Mouse (Mus musculus) limb, embryonic 15.5 days (tissue): Measurements from ENCODE around the gene Tmem41b. TPM values are rescaled to one million over a fixed set of nuclear protein-coding genes. Genes with fewer than 3 reads are reported as not detected.

Source experiments
- ATAC-seq: fragments of 200-750 bp; cut with Nextera tagmentation; 2 replicates; pipeline ENCODE4 v1.8.0; 2017; ENCODE audit warnings: low read depth, moderate TSS enrichment; ENCODE audit not compliant: insufficient number of reproducible peaks, low FRiP score, low TSS enrichment
- H3K27ac ChIP-seq: fragments of 300-500 bp; sonication (generic); 2 replicates; pipeline ENCODE4 v1.5.1; 2015; ENCODE audit warnings: moderate library complexity, mild to moderate bottlenecking, inconsistent platforms
- H3K27me3 ChIP-seq: fragments of 300-500 bp; sonication (generic); 2 replicates; pipeline ENCODE4 v1.6.1; 2015; ENCODE audit warnings: inconsistent platforms
- H3K36me3 ChIP-seq: fragments of 300-500 bp; sonication (generic); 2 replicates; pipeline ENCODE4 v1.6.1; 2015; ENCODE audit warnings: inconsistent platforms
- H3K4me1 ChIP-seq: fragments of 300-500 bp; sonication (generic); 2 replicates; pipeline ENCODE4 v1.6.1; 2015; ENCODE audit warnings: inconsistent platforms
- H3K4me2 ChIP-seq: fragments of 300-500 bp; sonication (generic); 2 replicates; pipeline ENCODE4 v1.6.1; 2015; ENCODE audit warnings: mild to moderate bottlenecking, inconsistent platforms
- H3K4me3 ChIP-seq: fragments of 300-500 bp; sonication (generic); 2 replicates; pipeline ENCODE4 v1.5.1; 2015; ENCODE audit warnings: mild to moderate bottlenecking, inconsistent platforms
- H3K9ac ChIP-seq: fragments of 300-500 bp; sonication (generic); 2 replicates; pipeline ENCODE4 v1.6.1; 2015; ENCODE audit warnings: inconsistent platforms
- H3K9me3 ChIP-seq: fragments of 300-500 bp; sonication (generic); 2 replicates; pipeline ENCODE4 v1.6.1; 2016; ENCODE audit warnings: inconsistent platforms
- WGBS: fragments of 180-500 bp; shearing (Covaris S2); methylation state at CpG from one replicate; pipeline ENCODE4 v1.1.7; 2015; 5-methylcytosine and 5-hydroxymethylcytosine counted together
- polyA plus RNA-seq: library from polyadenylated mRNA; unstranded; fragments of >200 nt; fragmentation: Nextera tagmentation; extraction: Ambion mirVana; gene quantifications from 2 replicates; pipeline ENCODE4 v1.2.1, GENCODE M21; 2015

The Tmem41b gene
- polyA plus RNA-seq, 1 experiment from 2014 or later: 71.6 TPM

GRCm38 (mm10) chr7:109975966-109976715 is 10.6 kb downstream of the Tmem41b start:
- ATAC-seq: no peak
- peaks cover 52% of the 10 kb centered on the region for H3K36me3 ChIP-seq

DNA sequence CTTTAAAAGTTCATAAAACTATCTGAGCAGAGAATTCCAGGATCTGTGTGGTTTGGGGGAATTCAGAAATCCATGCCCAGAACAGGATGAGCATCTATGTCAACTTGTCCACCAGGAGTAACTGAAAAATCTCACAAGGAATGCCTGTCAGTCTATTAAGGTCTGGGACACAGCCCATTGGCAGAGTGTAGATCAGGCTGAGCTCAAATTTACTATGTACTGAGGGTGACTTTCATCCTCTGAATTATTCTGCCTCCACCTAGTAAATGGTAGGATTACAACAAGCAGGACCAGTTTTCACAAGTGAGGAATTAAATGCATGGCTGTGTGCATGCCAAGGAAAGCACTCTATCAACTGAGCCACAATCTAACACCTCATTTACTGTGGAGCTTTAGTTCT is 17.2 kb downstream of the Tmem41b start:
- H3K4me3 ChIP-seq: no peak overlapping the region
- H3K4me1 ChIP-seq: peaks cover 12% of the 10 kb centered on the region
- H3K27me3 ChIP-seq: no peaks in the 10 kb centered on the region
- no peaks in the 10 kb centered on the region for H3K9me3 ChIP-seq
- H3K36me3 ChIP-seq: peaks cover 7% of the 10 kb centered on the region
- ATAC-seq: peak; percentile 53; the same call in 1 of the 2 replicates
- H3K4me2 ChIP-seq: no peak overlapping the region
- peak overlapping the region; percentile 71 for H3K27ac ChIP-seq
- H3K9ac ChIP-seq: no peak overlapping the region

More at GRCm38 (mm10) chr7:109975966-109976715, 10.6 kb downstream of the Tmem41b start:
- Histone ChIP-seq H3K4me3 (no peak overlapping the region), H3K27me3 (no peaks in the 10 kb centered on the region), H3K9me3 (no peaks in the 10 kb centered on the region), H3K27ac (no peak overlapping the region), H3K4me1 (no peaks in the 10 kb centered on the region), H3K4me2 (no peak overlapping the region), H3K9ac (no peak overlapping the region)
- WGBS: 94% methylated on average over 6 of the region's 6 CpGs

GRCm38 (mm10) chr7:109968924-109969450 is 17.7 kb downstream of the Tmem41b start:
- ATAC-seq: peak; percentile 68; the same call in 1 of the 2 replicates
- H3K27me3 ChIP-seq: no peaks in the 10 kb centered on the region
- H3K9ac ChIP-seq: no peak overlapping the region
- 0% methylated on average over 1 of the region's 2 CpGs for WGBS
- H3K4me3 ChIP-seq: no peak overlapping the region
- peak overlapping the region; percentile 71 for H3K27ac ChIP-seq
- peaks cover 7% of the 10 kb centered on the region for H3K36me3 ChIP-seq
- peaks cover 12% of the 10 kb centered on the region for H3K4me1 ChIP-seq
- no peak overlapping the region for H3K4me2 ChIP-seq
- no peaks in the 10 kb centered on the region for H3K9me3 ChIP-seq

- Histone ChIP-seq H3K27me3 (no peaks in the 10 kb centered on the region), H3K4me3 (no peak overlapping the region), H3K4me2 (no peak overlapping the region), H3K9ac (no peak overlapping the region), H3K36me3 (peaks cover 6% of the 10 kb centered on the region), H3K4me1 (peaks cover 16% of the 10 kb centered on the region), H3K27ac (peak overlapping the region; percentile 57), H3K9me3 (no peaks in the 10 kb centered on the region)
- ATAC-seq: no peak
- 68% methylated on average over 11 of the region's 11 CpGs for WGBS
Observed at GRCm38 (mm10) chr7:109967805-109968579, 18.7 kb downstream of the Tmem41b start.

- Histone ChIP-seq H3K4me1 (peaks cover 29% of the 10 kb centered on the region), H3K9me3 (no peaks in the 10 kb centered on the region), H3K27ac (no peak overlapping the region), H3K9ac (no peak overlapping the region), H3K4me3 (no peak overlapping the region), H3K4me2 (no peak overlapping the region), H3K36me3 (no peaks in the 10 kb centered on the region), H3K27me3 (no peaks in the 10 kb centered on the region)
- no peak for ATAC-seq
Observed at GRCm38 (mm10) chr7:109965658-109966057, 21.1 kb downstream of the Tmem41b start.

DNA sequence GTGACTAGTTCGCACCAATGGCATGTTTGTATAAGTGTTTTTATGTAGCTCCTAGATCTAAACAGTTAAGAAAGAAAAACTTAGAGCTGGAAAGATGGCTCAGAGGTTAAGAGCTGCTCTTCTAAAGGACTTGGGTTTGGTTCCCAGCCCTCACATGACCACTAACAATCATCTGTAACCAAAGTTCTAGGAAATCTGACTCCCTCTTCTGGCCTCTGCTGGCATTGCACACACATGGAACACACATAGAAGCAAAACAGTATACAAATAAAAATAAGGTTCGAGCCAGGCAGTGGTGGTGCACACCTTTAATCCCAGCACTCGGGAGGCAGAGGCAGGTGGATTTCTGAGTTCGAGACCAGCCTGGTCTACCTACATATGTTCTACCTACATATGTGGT is 23.0 kb downstream of the Tmem41b start:
- no peak for ATAC-seq
- H3K27me3 ChIP-seq: no peaks in the 10 kb centered on the region
- peaks cover 27% of the 10 kb centered on the region for H3K4me1 ChIP-seq
- H3K4me3 ChIP-seq: no peak overlapping the region
- no peaks in the 10 kb centered on the region for H3K9me3 ChIP-seq
- no peak overlapping the region for H3K4me2 ChIP-seq
- H3K27ac ChIP-seq: no peak overlapping the region
- H3K9ac ChIP-seq: no peak overlapping the region
- 91% methylated on average over 4 of the region's 4 CpGs for WGBS
- no peaks in the 10 kb centered on the region for H3K36me3 ChIP-seq

GRCm38 (mm10) chr7:109962596-109962995 is 24.1 kb downstream of the Tmem41b start:
- H3K4me2 ChIP-seq: no peak overlapping the region
- no peak overlapping the region for H3K4me3 ChIP-seq
- no peaks in the 10 kb centered on the region for H3K27me3 ChIP-seq
- WGBS: 50% methylated on average over 4 of the region's 4 CpGs
- peak overlapping the region; percentile 61 for H3K27ac ChIP-seq
- no peaks in the 10 kb centered on the region for H3K9me3 ChIP-seq
- no peak for ATAC-seq
- no peak overlapping the region for H3K9ac ChIP-seq
- no peaks in the 10 kb centered on the region for H3K36me3 ChIP-seq
- peaks cover 28% of the 10 kb centered on the region for H3K4me1 ChIP-seq

GRCm38 (mm10) chr7:109961570-109961969 is 25.2 kb downstream of the Tmem41b start:
- H3K9ac ChIP-seq: no peak overlapping the region
- no peak overlapping the region for H3K27ac ChIP-seq

GRCm38 (mm10) chr7:109960613-109961154 is 26.0 kb downstream of the Tmem41b start:
- WGBS: 9% methylated on average over 13 of the region's 13 CpGs
- H3K9me3 ChIP-seq: no peaks in the 10 kb centered on the region
- no peaks in the 10 kb centered on the region for H3K27me3 ChIP-seq
- no peak; the same call in 1 of the 2 replicates for ATAC-seq
- H3K9ac ChIP-seq: peak overlapping the region; percentile 92
- peak overlapping the region; percentile 72 for H3K4me2 ChIP-seq
- peak overlapping the region; percentile 91 for H3K27ac ChIP-seq
- H3K36me3 ChIP-seq: no peaks in the 10 kb centered on the region
- peaks cover 28% of the 10 kb centered on the region for H3K4me1 ChIP-seq
- peak overlapping the region; percentile 79 for H3K4me3 ChIP-seq

More at GRCm38 (mm10) chr7:109961570-109961969, 25.2 kb downstream of the Tmem41b start:
- Histone ChIP-seq H3K4me3 (no peak overlapping the region), H3K4me1 (peaks cover 28% of the 10 kb centered on the region), H3K27me3 (no peaks in the 10 kb centered on the region), H3K4me2 (no peak overlapping the region), H3K9me3 (no peaks in the 10 kb centered on the region), H3K36me3 (no peaks in the 10 kb centered on the region)
- 59% methylated on average over 2 of the region's 2 CpGs for WGBS
- no peak for ATAC-seq

DNA sequence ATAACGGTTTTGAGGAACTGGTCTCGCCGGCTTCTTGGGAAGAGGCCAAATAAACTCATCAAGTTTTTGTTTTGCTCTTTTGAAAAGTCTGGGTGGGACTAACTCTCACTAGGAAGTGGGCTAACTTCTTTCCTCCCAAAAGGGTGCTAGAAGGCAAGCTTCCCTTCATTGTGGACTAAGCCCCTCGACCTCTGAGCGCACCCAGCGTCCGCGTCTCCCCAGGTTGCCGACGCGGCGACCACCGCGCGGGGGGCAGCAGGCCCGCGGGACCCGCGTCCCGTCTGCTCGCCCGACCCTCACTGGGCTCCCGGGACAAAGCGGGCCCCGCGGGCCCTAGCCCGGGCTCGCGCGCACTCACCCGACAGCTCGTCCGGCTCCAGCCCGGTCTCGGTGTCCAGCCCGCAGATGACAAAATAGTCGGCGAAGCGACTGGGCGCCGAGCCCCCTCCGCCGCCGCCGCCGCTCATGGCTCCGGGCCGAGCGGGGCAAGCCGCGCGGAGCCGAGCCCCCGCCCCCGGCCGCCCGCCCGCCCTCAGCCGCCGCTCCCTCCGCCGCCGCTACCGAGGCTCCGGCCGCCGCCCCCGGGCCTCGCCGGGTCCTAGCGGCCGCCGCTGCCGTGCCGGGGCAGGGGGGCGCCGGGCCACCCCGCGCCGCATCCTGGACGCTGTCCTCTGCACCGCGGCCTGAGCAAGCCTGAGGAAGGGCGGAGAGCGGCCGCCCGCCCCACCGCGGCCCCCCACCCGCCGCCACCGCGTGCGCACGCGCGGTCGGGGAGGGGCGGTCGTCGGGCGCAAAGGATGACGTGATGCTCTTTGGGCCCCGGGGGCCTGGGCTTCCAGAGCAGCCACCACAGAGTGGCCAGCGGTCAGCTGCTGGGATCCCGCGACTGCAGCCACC is 26.8 kb downstream of the Tmem41b start, which contains the start of gene Dennd5a:
Dennd5a (minus strand) TSS at position 755 of the 897 bp plus-strand sequence.
- Histone ChIP-seq H3K9ac (peak within 1 kb of the TSS; percentile 92), H3K9me3 (no peaks in the 10 kb centered on the region)

More for the DNA sequence above, 26.8 kb downstream of the Tmem41b start, which contains the start of gene Dennd5a:
- Histone ChIP-seq H3K4me3 (peak within 1 kb of the TSS; percentile 79), H3K4me2 (peak within 1 kb of the TSS; percentile 72), H3K27me3 (no peaks in the 10 kb centered on the region), H3K36me3 (no peaks in the 10 kb centered on the region), H3K27ac (peak within 1 kb of the TSS; percentile 91), H3K4me1 (peaks cover 33% of the 10 kb centered on the region)
- peak; percentile 87 for ATAC-seq
- under 1% methylated on average over 93 of the region's 107 CpGs for WGBS
